Mouse (Mus musculus) intestine, embryonic 14.5 days (tissue): ENCODE results near the gene Tcta. TPM values are rescaled to one million over a fixed set of nuclear protein-coding genes. Genes with fewer than 3 reads are reported as not detected.

Source experiments
- ATAC-seq: fragments of 200-750 bp; cut with Nextera tagmentation; replicated peaks from 2 replicates; pipeline ENCODE4 v1.8.0; 2017; ENCODE audit warnings: low read depth, moderate number of reproducible peaks, moderate TSS enrichment, moderate library complexity; ENCODE audit not compliant: low FRiP score, low TSS enrichment
- DNase-seq: peaks from one replicate; pipeline ENCODE4 v3.0.0-alpha.2; 2018; ENCODE audit warnings: low spot score
- H3K27ac ChIP-seq: fragments of 300-500 bp; sonication (generic); 2 replicates; pipeline ENCODE4 v1.5.1; 2014; ENCODE audit warnings: low read depth, mild to moderate bottlenecking, control low read depth
- H3K27me3 ChIP-seq: fragments of 300-500 bp; sonication (generic); replicated peaks from 2 replicates; pipeline ENCODE4 v1.6.1; 2014; ENCODE audit warnings: low read length, control low read depth; ENCODE audit not compliant: control insufficient read depth, insufficient read depth
- H3K36me3 ChIP-seq: fragments of 300-500 bp; sonication (generic); 2 replicates; pipeline ENCODE4 v1.6.1; 2014; ENCODE audit warnings: low read length, control low read depth; ENCODE audit not compliant: control insufficient read depth, insufficient read depth
- H3K4me1 ChIP-seq: fragments of 300-500 bp; sonication (generic); replicated peaks from 2 replicates; pipeline ENCODE4 v1.6.1; 2014; ENCODE audit warnings: low read length, control low read depth, mixed read lengths; ENCODE audit not compliant: control insufficient read depth, insufficient read depth
- H3K4me2 ChIP-seq: fragments of 300-500 bp; sonication (generic); 2 replicates; pipeline ENCODE4 v1.6.1; 2014; ENCODE audit warnings: low read length
- H3K4me3 ChIP-seq: fragments of 300-500 bp; sonication (generic); 2 replicates; pipeline ENCODE4 v1.5.1; 2014; ENCODE audit warnings: low read depth, low read length, control low read depth, mixed read lengths
- H3K9ac ChIP-seq: fragments of 300-500 bp; sonication (generic); 2 replicates; pipeline ENCODE4 v1.6.1; 2014; ENCODE audit warnings: mild to moderate bottlenecking, low read length
- H3K9me3 ChIP-seq: fragments of 300-500 bp; sonication (generic); 2 replicates; pipeline ENCODE4 v1.6.1; 2016; ENCODE audit warnings: low read length, control low read depth; ENCODE audit not compliant: control insufficient read depth
- WGBS: fragments of 180-500 bp; shearing (Covaris S2); extraction: QIAGEN DNeasy Blood & Tissue Kit; methylation state at CpG from one replicate; pipeline ENCODE4 v1.1.7; 2014; 5-methylcytosine and 5-hydroxymethylcytosine counted together
- polyA plus RNA-seq: library from polyadenylated mRNA; unstranded; fragments of >200 nt; fragmentation: Nextera tagmentation; extraction: Ambion mirVana; gene quantifications from 2 replicates; pipeline ENCODE4 v1.2.1, GENCODE M21; 2014

The Tcta gene
- polyA plus RNA-seq, 1 experiment from 2014 or later, result 30.4 TPM

GRCm38 (mm10) chr9:108261865-108262264 lies 44.1 kb downstream of the Tcta start:
- 72% methylated on average over 7 of the region's 7 CpGs for WGBS
- Histone ChIP-seq H3K36me3 (no peaks in the 10 kb centered on the region), H3K4me2 (peak overlapping the region; percentile 60), H3K9me3 (no peaks in the 10 kb centered on the region), H3K27ac (no peak overlapping the region), H3K4me1 (peaks cover 22% of the 10 kb centered on the region), H3K27me3 (no peaks in the 10 kb centered on the region), H3K4me3 (peak overlapping the region; percentile 92; the same call in 1 of the 2 replicates), H3K9ac (no peak overlapping the region)
- DNase-seq (no peak), ATAC-seq (no peak)

GRCm38 (mm10) chr9:108260526-108260925 lies 45.4 kb downstream of the Tcta start:
- H3K9ac ChIP-seq, result no peak overlapping the region
- no peak overlapping the region for H3K4me3 ChIP-seq
- H3K4me2 ChIP-seq, result no peak overlapping the region
- H3K4me1 ChIP-seq, result peaks cover 22% of the 10 kb centered on the region
- H3K9me3 ChIP-seq, result no peaks in the 10 kb centered on the region
- DNase-seq, result no peak
- H3K36me3 ChIP-seq, result no peaks in the 10 kb centered on the region
- 76% methylated on average over 4 of the region's 4 CpGs for WGBS
- H3K27me3 ChIP-seq, result no peaks in the 10 kb centered on the region
- no peak overlapping the region for H3K27ac ChIP-seq
- no peak for ATAC-seq

Other genes with a start within 250 kb of the Tcta start
- gene Mst1, start 225.7 kb downstream of the Tcta start, polyA plus RNA-seq, result 0.17 and 0.78 TPM in 2 replicates
- gene Rnf123, start 222.8 kb downstream of the Tcta start, polyA plus RNA-seq, result 30.7 and 33.2 TPM in 2 replicates
- 57.7 and 61.1 TPM in 2 replicates for gene Apeh, start 211.6 kb downstream of the Tcta start, polyA plus RNA-seq
- 4.1 and 4.6 TPM in 2 replicates for gene Bsn, start 115.8 kb downstream of the Tcta start, polyA plus RNA-seq
- gene Dag1, start 42.2 kb downstream of the Tcta start, polyA plus RNA-seq, result 71.7 and 75.6 TPM in 2 replicates
- 38.9 and 41.2 TPM in 2 replicates for gene Nicn1, start 15.7 kb downstream of the Tcta start, polyA plus RNA-seq
- 23.0 and 24.2 TPM in 2 replicates for gene Amt, start 9.3 kb downstream of the Tcta start, polyA plus RNA-seq
- 281 and 309 TPM in 2 replicates for gene Rhoa, start within 50 bp of the Tcta start, polyA plus RNA-seq
- gene Gpx1, start 32.7 kb upstream of the Tcta start, polyA plus RNA-seq, result 760 and 815 TPM in 2 replicates
- 103 and 114 TPM in 2 replicates for gene Usp4, start 41.7 kb upstream of the Tcta start, polyA plus RNA-seq
- 0.55 and 0.66 TPM in 2 replicates for gene 1700102P08Rik, start 86.6 kb upstream of the Tcta start, polyA plus RNA-seq
- gene Ccdc36, start 122.3 kb upstream of the Tcta start, polyA plus RNA-seq, result 1.5 and 1.7 TPM in 2 replicates
- gene BC048562, start 130.3 kb upstream of the Tcta start, polyA plus RNA-seq, result not detected in 2 replicates
- 43.9 and 49.7 TPM in 2 replicates for gene Ccdc71, start 154.4 kb upstream of the Tcta start, polyA plus RNA-seq
- gene Klhdc8b, start 155.4 kb upstream of the Tcta start, polyA plus RNA-seq, result 59.9 and 60.7 TPM in 2 replicates
- 32.3 and 33.7 TPM in 2 replicates for gene Lamb2, start 173.6 kb upstream of the Tcta start, polyA plus RNA-seq
- gene Usp19, start 184.4 kb upstream of the Tcta start, polyA plus RNA-seq, result 51.6 and 53.5 TPM in 2 replicates
- 119 and 128 TPM in 2 replicates for gene Qars, start 201.5 kb upstream of the Tcta start, polyA plus RNA-seq
- gene Qrich1, start 210.6 kb upstream of the Tcta start, polyA plus RNA-seq, result 122 and 133 TPM in 2 replicates